Mouse (Mus musculus): ENCODE data around the gene Igfbp2.

Igfbp2 gene

GRCm38 (mm10) chr1:72815184-72815583 lies 9.1 kb upstream of the Igfbp2 start:
- DNase-seq (ENCODE audit: extremely low spot score): no peak

- DNase-seq (ENCODE audit: extremely low spot score): no peak
Observed at GRCm38 (mm10) chr1:72815616-72816015, 8.7 kb upstream of the Igfbp2 start.

- DNase-seq (ENCODE audit: extremely low spot score): no peak
Observed at GRCm38 (mm10) chr1:72819995-72820394, 4.3 kb upstream of the Igfbp2 start.

- DNase-seq (ENCODE audit: extremely low spot score): no peak
Observed at GRCm38 (mm10) chr1:72822893-72823292, 1.4 kb upstream of the Igfbp2 start.

- DNase-seq (ENCODE audit: extremely low spot score): peak; percentile 52
Observed at GRCm38 (mm10) chr1:72824707-72825101, 401 bp downstream of the Igfbp2 start.

GRCm38 (mm10) chr1:72825286-72825685 lies 983 bp downstream of the Igfbp2 start:
- peak; percentile 62 for DNase-seq (ENCODE audit: extremely low spot score)

- peak; percentile 32 for DNase-seq (ENCODE audit: extremely low spot score)
Observed at GRCm38 (mm10) chr1:72825921-72826320, 1.6 kb downstream of the Igfbp2 start.

- DNase-seq (ENCODE audit: extremely low spot score): peak; percentile 53
Observed at GRCm38 (mm10) chr1:72826446-72826845, 2.1 kb downstream of the Igfbp2 start.

GRCm38 (mm10) chr1:72826931-72827330 lies 2.6 kb downstream of the Igfbp2 start:
- DNase-seq (ENCODE audit: extremely low spot score): peak; percentile 19

- DNase-seq (ENCODE audit: extremely low spot score): peak; percentile 29
Observed at GRCm38 (mm10) chr1:72827411-72828315, 3.4 kb downstream of the Igfbp2 start.

- DNase-seq (ENCODE audit: extremely low spot score): no peak
Observed at GRCm38 (mm10) chr1:72828843-72829242, 4.5 kb downstream of the Igfbp2 start.

GRCm38 (mm10) chr1:72830485-72830884 lies 6.2 kb downstream of the Igfbp2 start:
- DNase-seq (ENCODE audit: extremely low spot score): no peak

GRCm38 (mm10) chr1:72832715-72833153 lies 8.4 kb downstream of the Igfbp2 start:
- DNase-seq (ENCODE audit: extremely low spot score): no peak

GRCm38 (mm10) chr1:72833563-72833962 lies 9.3 kb downstream of the Igfbp2 start:
- no peak for DNase-seq (ENCODE audit: extremely low spot score)

GRCm38 (mm10) chr1:72839356-72839755 lies 15.1 kb downstream of the Igfbp2 start:
- DNase-seq (ENCODE audit: extremely low spot score): no peak

GRCm38 (mm10) chr1:72839791-72840190 lies 15.5 kb downstream of the Igfbp2 start:
- DNase-seq (ENCODE audit: extremely low spot score): no peak

- no peak for DNase-seq (ENCODE audit: extremely low spot score)
Observed at GRCm38 (mm10) chr1:72842666-72843459, 18.6 kb downstream of the Igfbp2 start.

- no peak for DNase-seq (ENCODE audit: extremely low spot score)
Observed at GRCm38 (mm10) chr1:72844675-72845074, 20.4 kb downstream of the Igfbp2 start.

- no peak for DNase-seq (ENCODE audit: extremely low spot score)
Observed at GRCm38 (mm10) chr1:72847849-72848380, 23.6 kb downstream of the Igfbp2 start.

- DNase-seq (ENCODE audit: extremely low spot score): no peak
Observed at GRCm38 (mm10) chr1:72849037-72849436, 24.7 kb downstream of the Igfbp2 start.

GRCm38 (mm10) chr1:72853759-72854158 lies 29.5 kb downstream of the Igfbp2 start:
- DNase-seq (ENCODE audit: extremely low spot score): no peak
